Mouse (Mus musculus): ENCODE measurements around the gene Rab36. TPM values are rescaled to one million over a fixed set of nuclear protein-coding genes. Genes with fewer than 3 reads are reported as not detected.
"Not testable (repeated sequence)": the region's sequence is repeated elsewhere in the genome, so short reads cannot be mapped to it uniquely, and the experiment has no call there.

The Rab36 gene
- polyA plus RNA-seq, 1 experiment, result 19.3 TPM

GRCm38 (mm10) chr10:75032395-75032794, 4.5 kb upstream of the Rab36 start, which contains the start of gene Rsph14:
Gene Rsph14, minus strand, starts transcription at chr10:75032586.
- 25% methylated on average over 10 of the region's 10 CpGs for WGBS
- DNase-seq, result peak; percentile 44
- H3K4me3 ChIP-seq (replicated peaks; ENCODE audit: extremely low read depth, low read depth, low read length), result no peak within 1 kb of the TSS
- peaks cover 2% of the 10 kb centered on the region; the same call in 1 of the 2 replicates for H3K4me1 ChIP-seq (ENCODE audit: control insufficient read depth, insufficient read depth, low read length)
- TF ChIP-seq POLR2A (IDR thresholded peaks at IDR 0.05; ENCODE audit: borderline replicate concordance, extremely low read depth, low read depth, low read length), result no peak
- TF ChIP-seq CTCF (IDR thresholded peaks at IDR 0.05; ENCODE audit: insufficient read depth, low read length), result no peak

- H3K4me1 ChIP-seq (ENCODE audit: control insufficient read depth, insufficient read depth, low read length), result not testable (repeated sequence)
Measured at GRCm38 (mm10) chr10:75042060-75042459, 5.2 kb downstream of the Rab36 start.

GRCm38 (mm10) chr10:75044459-75044858, 7.6 kb downstream of the Rab36 start:
- WGBS, result 36% methylated on average over 7 of the region's 7 CpGs
- Histone ChIP-seq H3K4me3 (replicated peaks; ENCODE audit: extremely low read depth, low read depth, low read length) (no peak overlapping the region), H3K4me1 (ENCODE audit: control insufficient read depth, insufficient read depth, low read length) (no peaks in the 10 kb centered on the region)
- DNase-seq, result no peak
- TF ChIP-seq POLR2A (IDR thresholded peaks at IDR 0.05; ENCODE audit: borderline replicate concordance, extremely low read depth, low read depth, low read length) (no peak), CTCF (IDR thresholded peaks at IDR 0.05; ENCODE audit: insufficient read depth, low read length) (no peak)

More at GRCm38 (mm10) chr10:75042060-75042459, 5.2 kb downstream of the Rab36 start:
- not testable (repeated sequence) for H3K4me3 ChIP-seq (replicated peaks; ENCODE audit: extremely low read depth, low read depth, low read length); DNase-seq
- 4% methylated on average over 1 of the region's 1 CpGs for WGBS

- TF ChIP-seq POLR2A (IDR thresholded peaks at IDR 0.05; ENCODE audit: borderline replicate concordance, extremely low read depth, low read depth, low read length), result no peak
- TF ChIP-seq CTCF (IDR thresholded peaks at IDR 0.05; ENCODE audit: insufficient read depth, low read length), result no peak
- no peak overlapping the region for H3K4me3 ChIP-seq (replicated peaks; ENCODE audit: extremely low read depth, low read depth, low read length)
- no peak for DNase-seq
- 91% methylated on average over 15 of the region's 15 CpGs for WGBS
- H3K4me1 ChIP-seq (ENCODE audit: control insufficient read depth, insufficient read depth, low read length), result no peaks in the 10 kb centered on the region
Measured at GRCm38 (mm10) chr10:75045831-75046230, 9.0 kb downstream of the Rab36 start.

GRCm38 (mm10) chr10:75048711-75049110, 11.9 kb downstream of the Rab36 start:
- no peak for DNase-seq
- no peak overlapping the region for H3K4me3 ChIP-seq (replicated peaks; ENCODE audit: extremely low read depth, low read depth, low read length)
- TF ChIP-seq POLR2A (IDR thresholded peaks at IDR 0.05; ENCODE audit: borderline replicate concordance, extremely low read depth, low read depth, low read length) (no peak), CTCF (IDR thresholded peaks at IDR 0.05; ENCODE audit: insufficient read depth, low read length) (no peak)
- no peaks in the 10 kb centered on the region for H3K4me1 ChIP-seq (ENCODE audit: control insufficient read depth, insufficient read depth, low read length)
- WGBS, result 92% methylated on average over 7 of the region's 7 CpGs

GRCm38 (mm10) chr10:75051364-75052074, 14.7 kb downstream of the Rab36 start:
- Histone ChIP-seq H3K4me3 (replicated peaks; ENCODE audit: extremely low read depth, low read depth, low read length) (no peak overlapping the region), H3K4me1 (ENCODE audit: control insufficient read depth, insufficient read depth, low read length) (0 out of 2 replicates have a peak, but pooled peaks cover 2% of the 10 kb centered on the region)
- TF ChIP-seq CTCF (IDR thresholded peaks at IDR 0.05; ENCODE audit: insufficient read depth, low read length), result no peak
- no peak for TF ChIP-seq POLR2A (IDR thresholded peaks at IDR 0.05; ENCODE audit: borderline replicate concordance, extremely low read depth, low read depth, low read length)
- 91% methylated on average over 21 of the region's 21 CpGs for WGBS
- DNase-seq, result no peak

- DNase-seq, result no peak
- WGBS, result 77% methylated on average over 8 of the region's 8 CpGs
- TF ChIP-seq POLR2A (IDR thresholded peaks at IDR 0.05; ENCODE audit: borderline replicate concordance, extremely low read depth, low read depth, low read length), result no peak
- TF ChIP-seq CTCF (IDR thresholded peaks at IDR 0.05; ENCODE audit: insufficient read depth, low read length), result no peak
Measured at GRCm38 (mm10) chr10:75052902-75053301, 16.0 kb downstream of the Rab36 start.

GRCm38 (mm10) chr10:75053655-75054054, 16.8 kb downstream of the Rab36 start:
- WGBS, result 71% methylated on average over 4 of the region's 4 CpGs
- TF ChIP-seq CTCF (IDR thresholded peaks at IDR 0.05; ENCODE audit: insufficient read depth, low read length), result no peak
- no peak for TF ChIP-seq POLR2A (IDR thresholded peaks at IDR 0.05; ENCODE audit: borderline replicate concordance, extremely low read depth, low read depth, low read length)

More at GRCm38 (mm10) chr10:75052902-75053301, 16.0 kb downstream of the Rab36 start:
- Histone ChIP-seq H3K4me3 (replicated peaks; ENCODE audit: extremely low read depth, low read depth, low read length) (no peak overlapping the region), H3K4me1 (ENCODE audit: control insufficient read depth, insufficient read depth, low read length) (0 out of 2 replicates have a peak, but pooled peaks cover 2% of the 10 kb centered on the region)

GRCm38 (mm10) chr10:75054125-75054524, 17.3 kb downstream of the Rab36 start:
- WGBS, result 33% methylated on average over 6 of the region's 6 CpGs
- H3K4me3 ChIP-seq (replicated peaks; ENCODE audit: extremely low read depth, low read depth, low read length), result no peak overlapping the region
- no peak for TF ChIP-seq CTCF (IDR thresholded peaks at IDR 0.05; ENCODE audit: insufficient read depth, low read length)
- TF ChIP-seq POLR2A (IDR thresholded peaks at IDR 0.05; ENCODE audit: borderline replicate concordance, extremely low read depth, low read depth, low read length), result no peak
- 0 out of 2 replicates have a peak, but pooled peaks cover 2% of the 10 kb centered on the region for H3K4me1 ChIP-seq (ENCODE audit: control insufficient read depth, insufficient read depth, low read length)
- DNase-seq, result peak; percentile 35

More at GRCm38 (mm10) chr10:75053655-75054054, 16.8 kb downstream of the Rab36 start:
- no peak for DNase-seq
- H3K4me3 ChIP-seq (replicated peaks; ENCODE audit: extremely low read depth, low read depth, low read length), result no peak overlapping the region
- H3K4me1 ChIP-seq (ENCODE audit: control insufficient read depth, insufficient read depth, low read length), result 0 out of 2 replicates have a peak, but pooled peaks cover 2% of the 10 kb centered on the region

- Histone ChIP-seq H3K4me1 (ENCODE audit: control insufficient read depth, insufficient read depth, low read length) (0 out of 2 replicates have a peak, but pooled peaks cover 2% of the 10 kb centered on the region), H3K4me3 (replicated peaks; ENCODE audit: extremely low read depth, low read depth, low read length) (no peak overlapping the region)
- TF ChIP-seq POLR2A (IDR thresholded peaks at IDR 0.05; ENCODE audit: borderline replicate concordance, extremely low read depth, low read depth, low read length) (no peak), CTCF (IDR thresholded peaks at IDR 0.05; ENCODE audit: insufficient read depth, low read length) (no peak)
- no peak for DNase-seq
- WGBS, result 63% methylated on average over 5 of the region's 5 CpGs
Measured at GRCm38 (mm10) chr10:75055672-75056071, 18.8 kb downstream of the Rab36 start.
